Mouse (Mus musculus) forebrain, embryonic 16.5 days (tissue): ENCODE measurements around the gene Recql5. TPM values are rescaled to one million over a fixed set of nuclear protein-coding genes. Genes with fewer than 3 reads are reported as not detected.
"Not testable (repeated sequence)": the region's sequence is repeated elsewhere in the genome, so short reads cannot be mapped to it uniquely, and the experiment has no call there.

Experiments
- ATAC-seq: fragments of 200-750 bp; cut with Nextera tagmentation; 2 replicates; pipeline ENCODE4 v1.8.0; 2017; ENCODE audit warnings: mild to moderate bottlenecking, moderate library complexity
- H3K27ac ChIP-seq: fragments of 300-500 bp; sonication (generic); 2 replicates; pipeline ENCODE4 v1.5.1; 2014; ENCODE audit warnings: low read length, control low read depth
- H3K27me3 ChIP-seq: fragments of 300-500 bp; sonication (generic); replicated peaks from 2 replicates; pipeline ENCODE4 v1.6.1; 2014; ENCODE audit warnings: low read length; ENCODE audit not compliant: control insufficient read depth, insufficient read depth
- H3K36me3 ChIP-seq: fragments of 300-500 bp; sonication (generic); 2 replicates; pipeline ENCODE4 v1.6.1; 2014; ENCODE audit not compliant: control insufficient read depth, insufficient read depth
- H3K4me1 ChIP-seq: fragments of 300-500 bp; sonication (generic); replicated peaks from 2 replicates; pipeline ENCODE4 v1.6.1; 2014; ENCODE audit warnings: low read length; ENCODE audit not compliant: control insufficient read depth, insufficient read depth
- H3K4me2 ChIP-seq: fragments of 300-500 bp; sonication (generic); 2 replicates; pipeline ENCODE4 v1.6.1; 2014; ENCODE audit warnings: mild to moderate bottlenecking, low read length, control low read depth
- H3K4me3 ChIP-seq: fragments of 300-500 bp; sonication (generic); replicated peaks from 2 replicates; pipeline ENCODE4 v1.5.1; 2014; ENCODE audit warnings: mild to moderate bottlenecking, low read length, control low read depth
- H3K9ac ChIP-seq: fragments of 300-500 bp; sonication (generic); replicated peaks from 2 replicates; pipeline ENCODE4 v1.6.1; 2014; ENCODE audit warnings: low read depth, low read length, control low read depth
- H3K9me3 ChIP-seq: fragments of 300-500 bp; sonication (generic); 2 replicates; pipeline ENCODE4 v1.6.1; 2016; ENCODE audit warnings: low read length; ENCODE audit not compliant: control insufficient read depth
- WGBS: fragments of 180-500 bp; shearing (Covaris S2); extraction: QIAGEN DNeasy Blood & Tissue Kit; methylation state at CpG from one replicate; pipeline ENCODE4 v1.1.7; 2014; 5-methylcytosine and 5-hydroxymethylcytosine counted together
- polyA plus RNA-seq: library from polyadenylated mRNA; unstranded; fragments of >200 nt; fragmentation: Nextera tagmentation; extraction: Ambion mirVana; gene quantifications from 2 replicates; pipeline ENCODE4 v1.2.1, GENCODE M21; 2015

The Recql5 gene
- polyA plus RNA-seq, 1 experiment from 2014 or later, result 26.0 TPM

DNA sequence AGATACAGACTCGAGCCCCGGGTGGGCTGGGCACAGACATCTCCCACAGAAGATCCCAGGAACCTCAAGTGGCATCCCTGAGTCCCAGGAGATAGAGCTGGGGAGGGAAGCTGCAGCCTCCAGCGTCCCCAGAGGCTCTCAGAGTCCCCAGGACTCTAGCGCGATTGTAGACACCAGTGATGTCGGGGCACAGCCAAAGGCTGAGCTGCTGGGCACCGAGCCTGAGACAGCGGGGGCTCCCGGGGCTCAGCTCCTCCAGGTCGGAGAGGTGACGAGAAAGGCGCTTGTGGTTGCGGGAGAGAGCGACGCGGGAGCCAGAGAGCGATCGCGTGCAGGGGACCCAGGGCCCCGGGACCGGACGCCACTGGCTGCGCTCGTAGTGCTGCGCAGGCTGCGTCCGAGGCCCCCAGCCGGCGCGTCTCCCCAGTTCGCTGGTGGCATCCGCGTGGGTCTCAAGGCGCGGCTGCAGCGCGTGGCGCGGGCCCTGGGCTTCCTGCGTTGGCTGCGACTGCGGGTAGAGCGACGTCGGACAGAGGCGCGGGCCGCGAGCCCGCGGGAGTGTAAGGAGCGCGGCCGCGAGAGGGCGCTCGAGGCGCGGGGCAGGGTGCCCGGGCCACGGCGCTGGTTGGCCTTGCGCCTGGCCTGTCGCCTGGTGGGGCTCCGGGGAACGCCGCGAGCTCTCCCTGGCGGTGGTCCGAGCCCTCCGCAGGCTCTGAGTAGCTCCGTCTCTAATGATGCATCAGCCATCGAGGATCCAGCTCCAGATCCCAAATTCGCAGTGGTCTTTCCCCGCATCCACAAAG, 73.9 kb downstream of the Recql5 start:
- no peaks in the 10 kb centered on the region for H3K9me3 ChIP-seq
- ATAC-seq, result peak; percentile 85
- WGBS, result 1% methylated on average over 74 of the region's 75 CpGs
- no peaks in the 10 kb centered on the region for H3K36me3 ChIP-seq
- no peak overlapping the region for H3K27ac ChIP-seq
- H3K4me1 ChIP-seq, result peaks cover 10% of the 10 kb centered on the region
- H3K9ac ChIP-seq, result 0 out of 2 replicates have a peak overlapping the region, but pooled peaks have one; percentile 39
- peak overlapping the region; percentile 36 for H3K4me3 ChIP-seq
- peak overlapping the region; percentile 52 for H3K4me2 ChIP-seq
- H3K27me3 ChIP-seq, result peaks cover 40% of the 10 kb centered on the region

DNA sequence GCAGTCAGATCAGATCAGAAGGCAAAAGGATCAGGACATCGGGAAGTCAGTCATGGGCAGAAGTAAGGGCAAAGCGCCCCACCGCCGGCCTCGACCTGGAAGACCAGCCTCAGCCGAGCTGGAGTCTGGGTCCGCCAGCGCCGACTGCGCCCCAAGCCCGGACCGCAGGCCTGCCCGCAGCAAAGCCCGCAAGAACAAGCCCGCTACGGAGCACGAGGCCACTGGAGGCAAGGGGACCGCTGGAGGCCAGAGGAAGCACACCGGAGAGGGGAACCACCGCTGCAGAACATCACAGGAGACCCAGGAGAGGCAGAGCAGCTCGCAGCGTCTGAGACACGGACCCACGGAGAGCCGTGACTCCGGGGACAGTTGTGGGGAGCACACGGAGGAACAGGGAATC, 74.9 kb downstream of the Recql5 start, which contains the start of gene Myo15b:
Gene Myo15b (plus strand): TSS at position 53 of the 400 bp plus-strand sequence.
- WGBS, result 11% methylated on average over 27 of the region's 27 CpGs
- peaks cover 10% of the 10 kb centered on the region for H3K4me1 ChIP-seq
- H3K27ac ChIP-seq, result no peak within 1 kb of the TSS
- 0 out of 2 replicates have a peak within 1 kb of the TSS, but pooled peaks have one; percentile 39 for H3K9ac ChIP-seq
- no peak for ATAC-seq
- peak within 1 kb of the TSS; percentile 36 for H3K4me3 ChIP-seq
- peak within 1 kb of the TSS; percentile 52 for H3K4me2 ChIP-seq
- H3K27me3 ChIP-seq, result peaks cover 40% of the 10 kb centered on the region
- H3K9me3 ChIP-seq, result no peaks in the 10 kb centered on the region
- no peaks in the 10 kb centered on the region for H3K36me3 ChIP-seq

DNA sequence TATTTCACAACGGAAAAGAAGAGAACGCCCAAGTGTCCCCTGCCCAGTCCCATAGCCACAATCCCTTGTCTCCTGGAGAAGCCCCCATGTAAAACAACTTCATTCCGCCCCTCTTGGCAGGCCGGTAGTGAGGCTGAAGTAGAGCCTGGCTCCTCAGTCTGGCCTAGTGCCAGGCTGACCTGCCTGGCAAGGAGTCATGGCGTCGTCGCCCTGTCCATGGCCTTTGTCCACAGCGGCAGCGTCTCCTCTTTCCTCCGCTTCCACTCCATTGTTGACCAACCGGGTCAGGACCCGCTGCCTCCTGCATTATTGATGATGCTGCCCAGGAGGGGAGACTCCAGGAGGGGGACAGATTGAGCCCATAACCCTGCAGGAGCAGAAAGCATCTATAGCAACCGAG, 75.3 kb downstream of the Recql5 start:
- H3K9me3 ChIP-seq, result no peaks in the 10 kb centered on the region
- H3K27me3 ChIP-seq, result peaks cover 40% of the 10 kb centered on the region

DNA sequence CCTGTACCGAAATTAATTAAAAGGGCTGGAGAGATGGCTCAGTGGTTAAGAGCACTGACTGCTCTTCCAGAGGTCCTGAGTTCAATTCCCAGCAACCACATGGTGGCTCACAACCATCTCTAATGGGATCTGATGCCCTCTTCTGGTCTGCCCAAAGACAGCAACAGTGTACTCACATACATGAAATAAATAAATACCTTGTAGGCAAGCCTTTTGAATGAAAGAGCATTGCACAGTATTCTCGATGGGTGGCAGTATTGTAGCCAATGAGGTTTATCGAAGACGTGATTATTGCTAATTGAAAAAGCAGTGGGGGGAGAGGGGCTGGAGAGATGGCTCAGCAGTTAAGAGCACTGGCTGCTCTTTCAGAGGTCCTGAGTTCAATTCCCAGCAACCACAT, 76.1 kb downstream of the Recql5 start:
- H3K27ac ChIP-seq, H3K9ac ChIP-seq, ATAC-seq, H3K9me3 ChIP-seq, H3K36me3 ChIP-seq, H3K4me1 ChIP-seq, H3K4me3 ChIP-seq, H3K4me2 ChIP-seq: not testable (repeated sequence)
- WGBS, result 91% methylated on average over 4 of the region's 4 CpGs
- H3K27me3 ChIP-seq, result peaks cover 40% of the 10 kb centered on the region

More for the DNA sequence above, 75.3 kb downstream of the Recql5 start:
- Histone ChIP-seq H3K4me2 (no peak overlapping the region), H3K9ac (no peak overlapping the region), H3K4me1 (peaks cover 10% of the 10 kb centered on the region), H3K27ac (no peak overlapping the region), H3K4me3 (no peak overlapping the region), H3K36me3 (no peaks in the 10 kb centered on the region)
- no peak for ATAC-seq
- 54% methylated on average over 13 of the region's 13 CpGs for WGBS

DNA sequence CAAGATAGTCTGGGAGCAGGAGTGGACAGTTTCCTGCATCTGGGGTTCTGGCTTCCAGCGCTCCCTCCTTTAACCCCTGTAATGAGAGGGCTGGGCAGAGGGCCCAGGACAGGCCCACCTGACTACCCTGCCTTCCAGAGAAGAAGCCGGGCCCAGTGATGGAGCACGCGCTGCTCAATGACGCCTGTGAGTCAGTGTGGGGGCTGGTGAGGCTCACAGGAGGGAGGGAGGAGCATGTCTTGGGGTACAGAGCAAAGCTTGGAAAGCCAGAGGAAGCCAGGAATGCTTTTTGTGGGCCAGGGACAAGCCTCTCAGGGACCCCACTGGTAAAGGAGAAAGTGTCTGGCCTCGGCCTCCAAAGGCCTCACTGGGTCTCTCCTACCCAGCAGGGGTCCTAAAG, 78.6 kb downstream of the Recql5 start:
- Histone ChIP-seq H3K27ac (no peak overlapping the region), H3K4me1 (peaks cover 6% of the 10 kb centered on the region), H3K4me3 (no peak overlapping the region), H3K4me2 (no peak overlapping the region), H3K9me3 (no peaks in the 10 kb centered on the region), H3K27me3 (peaks cover 23% of the 10 kb centered on the region), H3K9ac (no peak overlapping the region), H3K36me3 (no peaks in the 10 kb centered on the region)
- 68% methylated on average over 6 of the region's 6 CpGs for WGBS
- ATAC-seq, result no peak

DNA sequence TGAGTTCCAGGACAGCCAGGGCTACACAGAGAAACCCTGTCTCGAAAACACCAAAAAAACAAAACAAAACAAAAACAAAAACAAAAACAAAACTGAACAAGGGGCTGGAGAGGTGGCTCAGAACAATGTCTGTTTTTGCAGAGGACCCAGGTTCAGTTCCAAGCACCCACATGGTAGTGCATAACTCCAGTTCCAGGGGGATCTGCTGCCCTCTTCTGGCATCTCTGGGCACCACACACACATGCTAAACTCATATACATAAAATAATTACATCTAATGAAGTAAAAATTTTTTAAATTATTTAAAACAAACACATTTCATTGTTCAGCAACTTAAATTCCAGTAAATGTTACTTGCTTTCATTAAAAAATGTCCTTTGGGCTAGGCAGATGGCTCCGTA, 87.5 kb downstream of the Recql5 start:
- no peaks in the 10 kb centered on the region for H3K9me3 ChIP-seq
- H3K27me3 ChIP-seq, result no peaks in the 10 kb centered on the region
- no peaks in the 10 kb centered on the region for H3K4me1 ChIP-seq
- H3K27ac ChIP-seq, result no peak overlapping the region
- H3K4me2 ChIP-seq, result no peak overlapping the region
- WGBS, result 98% methylated on average over 2 of the region's 2 CpGs
- H3K9ac ChIP-seq, result no peak overlapping the region
- H3K36me3 ChIP-seq, result no peaks in the 10 kb centered on the region
- H3K4me3 ChIP-seq, result no peak overlapping the region
- no peak for ATAC-seq

DNA sequence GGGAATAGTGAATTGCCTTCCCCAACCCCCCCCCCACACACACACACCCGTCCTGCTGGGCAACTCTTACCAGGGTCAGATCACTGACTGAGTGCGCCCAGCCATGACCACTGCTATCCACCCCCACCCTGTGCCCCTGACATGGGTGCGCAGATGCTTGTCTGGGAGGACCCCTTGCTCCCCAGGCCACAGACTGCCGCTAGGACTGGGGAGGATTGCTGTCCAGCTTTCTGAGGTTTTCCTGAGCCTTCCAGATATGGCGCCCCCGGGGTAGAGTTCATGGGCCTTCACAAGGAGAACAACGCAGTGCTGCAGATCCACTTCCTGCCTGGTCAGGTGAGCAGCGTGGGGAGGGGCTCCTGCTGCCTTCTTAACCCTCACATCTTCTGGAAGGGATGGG, 89.0 kb downstream of the Recql5 start:
- no peak overlapping the region for H3K4me2 ChIP-seq
- 66% methylated on average over 8 of the region's 8 CpGs for WGBS
- ATAC-seq, result no peak

DNA sequence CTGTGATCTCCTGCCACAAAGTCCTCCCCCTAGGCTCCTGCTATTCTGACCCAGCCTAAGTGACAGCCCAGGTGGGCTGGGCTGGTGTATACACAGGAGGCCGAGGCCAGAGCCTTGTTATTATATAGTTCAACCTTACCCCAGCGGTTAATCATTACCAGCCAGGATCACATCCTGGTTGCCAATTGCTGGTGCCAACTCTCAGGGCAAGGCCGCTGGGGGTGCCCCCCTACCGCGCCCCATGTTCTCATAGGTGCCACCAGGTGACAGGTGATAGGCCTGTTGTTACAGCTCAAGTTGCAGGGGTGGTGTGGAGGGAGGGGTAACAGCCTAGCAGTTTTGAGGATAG, 89.4 kb downstream of the Recql5 start:
- H3K27ac ChIP-seq, result no peak overlapping the region
- ATAC-seq, result no peak
- H3K4me1 ChIP-seq, result no peaks in the 10 kb centered on the region
- H3K4me2 ChIP-seq, result no peak overlapping the region
- H3K4me3 ChIP-seq, result no peak overlapping the region
- 82% methylated on average over 5 of the region's 5 CpGs for WGBS
- no peaks in the 10 kb centered on the region for H3K36me3 ChIP-seq
- H3K27me3 ChIP-seq, result no peaks in the 10 kb centered on the region
- H3K9ac ChIP-seq, result no peak overlapping the region
- H3K9me3 ChIP-seq, result no peaks in the 10 kb centered on the region

More for the DNA sequence above, 89.0 kb downstream of the Recql5 start:
- H3K4me1 ChIP-seq, result no peaks in the 10 kb centered on the region
- H3K27me3 ChIP-seq, result no peaks in the 10 kb centered on the region
- H3K9ac ChIP-seq, result no peak overlapping the region
- H3K27ac ChIP-seq, result no peak overlapping the region
- no peaks in the 10 kb centered on the region for H3K36me3 ChIP-seq
- H3K9me3 ChIP-seq, result no peaks in the 10 kb centered on the region
- no peak overlapping the region for H3K4me3 ChIP-seq

DNA sequence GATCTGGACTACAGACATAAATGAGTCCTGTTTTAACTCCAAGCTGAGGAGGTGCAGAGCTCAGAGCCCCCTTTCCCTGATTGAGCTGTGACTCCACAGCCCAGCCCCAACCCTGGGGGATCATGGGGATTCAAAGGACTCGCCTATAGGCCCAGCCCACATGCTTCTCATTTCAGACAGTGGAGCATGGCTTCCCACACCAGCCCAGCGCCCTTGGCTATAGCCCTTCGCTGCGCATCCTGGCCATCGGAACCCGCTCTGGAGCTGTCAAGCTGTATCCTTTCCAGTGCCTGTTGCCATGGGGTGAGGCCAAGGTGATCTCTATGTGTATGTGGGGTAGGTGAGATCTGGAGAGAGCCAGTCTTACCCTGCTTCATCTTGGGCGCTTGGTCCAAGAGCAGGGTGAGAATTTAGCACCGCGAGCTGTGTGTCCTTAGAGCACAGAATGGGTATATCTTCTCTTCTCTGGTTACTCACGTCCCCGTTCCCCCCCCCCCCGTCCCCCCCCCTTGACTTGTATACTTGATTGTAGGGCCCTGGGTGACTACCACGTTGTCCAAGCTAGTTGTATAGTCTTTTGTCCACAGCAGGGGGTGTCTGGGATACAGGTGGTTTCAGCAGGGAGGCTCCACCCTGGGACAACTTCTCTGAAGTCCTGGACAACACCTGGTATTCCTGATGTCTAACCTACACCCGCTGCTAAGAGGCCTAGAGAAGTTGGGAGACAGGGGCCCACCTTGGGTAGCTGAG, 90.0 kb downstream of the Recql5 start:
- no peak overlapping the region for H3K4me3 ChIP-seq
- H3K36me3 ChIP-seq, result no peaks in the 10 kb centered on the region
- H3K27me3 ChIP-seq, result no peaks in the 10 kb centered on the region
- no peak overlapping the region for H3K9ac ChIP-seq
- WGBS, result 83% methylated on average over 11 of the region's 14 CpGs
- ATAC-seq, result no peak
- no peak overlapping the region for H3K4me2 ChIP-seq
- no peak overlapping the region for H3K27ac ChIP-seq
- H3K4me1 ChIP-seq, result no peaks in the 10 kb centered on the region
- H3K9me3 ChIP-seq, result no peaks in the 10 kb centered on the region
